Mouse (Mus musculus): ENCODE measurements at regions not wholly inside any gene's neighbourhood (a gene's known extent, or its start where the extent isn't known, plus 50 kb on each side); places are given as distances from the start of the nearest gene placed in this dataset.

DNA sequence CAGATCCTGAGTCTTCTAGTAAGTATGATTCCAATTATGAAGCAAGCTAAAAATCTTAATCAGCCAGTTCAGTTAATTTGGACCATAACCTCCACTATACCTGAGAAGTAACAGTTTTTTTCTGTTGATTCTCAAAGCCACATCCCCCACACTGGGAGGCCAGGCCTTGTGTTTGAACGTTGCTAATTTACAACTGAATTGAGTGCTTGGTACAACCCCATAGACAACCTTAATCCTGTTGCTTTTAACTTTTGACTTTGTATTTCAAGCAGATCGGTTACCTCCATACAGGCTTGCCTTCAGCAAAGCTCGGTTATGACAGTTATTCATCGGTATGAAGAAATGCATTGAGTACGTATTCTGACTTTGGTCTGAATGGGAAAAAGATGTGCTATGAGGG is 105.3 kb downstream of the B3gnt5 start:
- H3K9ac ChIP-seq (replicated peaks; ENCODE audit: low read depth, low read length): no peak overlapping the region
- no peak overlapping the region for H3K4me3 ChIP-seq (ENCODE audit: low read depth, low read length)
- DNase-seq (ENCODE audit: low spot score) (no peak), ATAC-seq (ENCODE audit: insufficient read depth, low read depth) (no peak)
- H3K4me2 ChIP-seq (ENCODE audit: low read depth, low read length): no peak overlapping the region
- no peaks in the 10 kb centered on the region for H3K4me1 ChIP-seq (ENCODE audit: control insufficient read depth, insufficient read depth)
- H3K36me3 ChIP-seq (replicated peaks; ENCODE audit: control insufficient read depth, insufficient read depth, low read length): no peaks in the 10 kb centered on the region
- H3K27ac ChIP-seq (ENCODE audit: low read depth): no peak overlapping the region
- H3K27me3 ChIP-seq (ENCODE audit: control insufficient read depth, insufficient read depth, low read length): no peaks in the 10 kb centered on the region
- H3K9me3 ChIP-seq (replicated peaks; ENCODE audit: control insufficient read depth, low read length): no peaks in the 10 kb centered on the region
- whole genome bisulfite sequencing: 81% methylated on average over 5 of the region's 5 CpGs
- TF ChIP-seq CTCF (IDR thresholded peaks at IDR 0.05; ENCODE audit: low read depth) (no peak), EP300 (IDR thresholded peaks at IDR 0.05; ENCODE audit: low read depth) (no peak)

GRCm38 (mm10) chr16:19865931-19866330 is 105.9 kb downstream of the B3gnt5 start:
- ATAC-seq (ENCODE audit: insufficient read depth, low read depth) (no peak), DNase-seq (ENCODE audit: low spot score) (no peak)
- no peak overlapping the region for H3K27ac ChIP-seq (ENCODE audit: low read depth)
- no peak overlapping the region for H3K9ac ChIP-seq (replicated peaks; ENCODE audit: low read depth, low read length)
- H3K4me1 ChIP-seq (ENCODE audit: control insufficient read depth, insufficient read depth): no peaks in the 10 kb centered on the region
- TF ChIP-seq CTCF (IDR thresholded peaks at IDR 0.05; ENCODE audit: low read depth) (no peak), EP300 (IDR thresholded peaks at IDR 0.05; ENCODE audit: low read depth) (no peak)
- H3K9me3 ChIP-seq (replicated peaks; ENCODE audit: control insufficient read depth, low read length): no peaks in the 10 kb centered on the region
- no peaks in the 10 kb centered on the region for H3K27me3 ChIP-seq (ENCODE audit: control insufficient read depth, insufficient read depth, low read length)
- no peak overlapping the region for H3K4me2 ChIP-seq (ENCODE audit: low read depth, low read length)
- no peak overlapping the region for H3K4me3 ChIP-seq (ENCODE audit: low read depth, low read length)
- H3K36me3 ChIP-seq (replicated peaks; ENCODE audit: control insufficient read depth, insufficient read depth, low read length): no peaks in the 10 kb centered on the region

- H3K27me3 ChIP-seq (ENCODE audit: control insufficient read depth, insufficient read depth, low read length): no peaks in the 10 kb centered on the region
- TF ChIP-seq CTCF (IDR thresholded peaks at IDR 0.05; ENCODE audit: low read depth) (no peak), EP300 (IDR thresholded peaks at IDR 0.05; ENCODE audit: low read depth) (no peak)
These were observed 109.4 kb downstream of the B3gnt5 start for GRCm38 (mm10) chr16:19869425-19869824.

DNA sequence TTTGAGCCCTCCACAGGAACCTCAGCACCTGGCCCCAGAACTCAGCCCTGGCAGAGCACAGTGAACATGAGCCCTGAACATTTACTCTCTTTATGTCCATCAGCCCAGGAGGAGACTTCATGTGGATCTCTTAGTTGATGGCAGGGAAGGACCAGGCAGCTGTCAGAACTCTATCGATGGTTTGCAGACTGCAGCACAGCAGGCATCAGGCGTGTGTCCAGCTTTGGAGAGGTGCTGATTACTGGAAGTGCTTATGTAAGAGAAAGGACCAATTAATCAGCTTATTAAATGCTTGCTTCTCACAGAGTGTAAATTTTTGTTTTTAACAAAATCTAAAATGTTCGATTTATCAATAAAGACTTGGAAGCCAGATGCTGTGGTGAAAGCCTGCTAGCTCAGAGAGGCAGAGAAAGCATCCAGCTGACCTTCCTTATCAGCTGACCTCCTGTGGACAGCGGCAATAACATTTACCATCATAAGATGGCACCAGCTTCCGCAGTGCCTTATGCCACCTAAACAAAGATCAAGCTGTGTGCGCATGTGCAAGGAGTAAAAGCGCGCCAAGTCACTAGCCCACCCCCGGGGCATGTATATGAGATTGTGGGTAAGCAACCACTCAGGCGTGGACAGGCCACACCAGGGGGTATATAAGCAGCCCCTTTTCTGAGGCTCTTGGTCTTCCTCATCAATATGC is 105.8 kb downstream of the Klhl6 start:
- DNase-seq (ENCODE audit: low spot score) (no peak), ATAC-seq (ENCODE audit: insufficient read depth, low read depth) (no peak)
- Histone ChIP-seq H3K27ac (ENCODE audit: low read depth) (no peak overlapping the region), H3K4me3 (ENCODE audit: low read depth, low read length) (no peak overlapping the region), H3K9ac (replicated peaks; ENCODE audit: low read depth, low read length) (no peak overlapping the region), H3K4me1 (ENCODE audit: control insufficient read depth, insufficient read depth) (peaks cover 6% of the 10 kb centered on the region; the same call in 1 of the 2 replicates), H3K9me3 (replicated peaks; ENCODE audit: control insufficient read depth, low read length) (no peaks in the 10 kb centered on the region), H3K36me3 (replicated peaks; ENCODE audit: control insufficient read depth, insufficient read depth, low read length) (no peaks in the 10 kb centered on the region), H3K4me2 (ENCODE audit: low read depth, low read length) (no peak overlapping the region), H3K27me3 (ENCODE audit: control insufficient read depth, insufficient read depth, low read length) (no peaks in the 10 kb centered on the region)
- WGBS: 30% methylated on average over 10 of the region's 10 CpGs
- TF ChIP-seq EP300 (IDR thresholded peaks at IDR 0.05; ENCODE audit: low read depth): no peak
- no peak for TF ChIP-seq CTCF (IDR thresholded peaks at IDR 0.05; ENCODE audit: low read depth)

More at GRCm38 (mm10) chr16:19869425-19869824, 109.4 kb downstream of the B3gnt5 start:
- Histone ChIP-seq H3K4me3 (ENCODE audit: low read depth, low read length) (no peak overlapping the region), H3K9me3 (replicated peaks; ENCODE audit: control insufficient read depth, low read length) (no peaks in the 10 kb centered on the region), H3K36me3 (replicated peaks; ENCODE audit: control insufficient read depth, insufficient read depth, low read length) (no peaks in the 10 kb centered on the region), H3K4me2 (ENCODE audit: low read depth, low read length) (no peak overlapping the region), H3K9ac (replicated peaks; ENCODE audit: low read depth, low read length) (no peak overlapping the region), H3K4me1 (ENCODE audit: control insufficient read depth, insufficient read depth) (no peaks in the 10 kb centered on the region), H3K27ac (ENCODE audit: low read depth) (no peak overlapping the region)
- DNase-seq (ENCODE audit: low spot score) (no peak), ATAC-seq (ENCODE audit: insufficient read depth, low read depth) (no peak)

GRCm38 (mm10) chr16:19882961-19883360 is 99.9 kb downstream of the Klhl6 start:
- H3K27me3 ChIP-seq (ENCODE audit: control insufficient read depth, insufficient read depth, low read length): no peaks in the 10 kb centered on the region
- H3K27ac ChIP-seq (ENCODE audit: low read depth): no peak overlapping the region; the same call in 1 of the 2 replicates
- no peaks in the 10 kb centered on the region for H3K4me1 ChIP-seq (ENCODE audit: control insufficient read depth, insufficient read depth)
- no peak for DNase-seq (ENCODE audit: low spot score)
- no peak overlapping the region; the same call in 1 of the 2 replicates for H3K4me3 ChIP-seq (ENCODE audit: low read depth, low read length)
- TF ChIP-seq CTCF (IDR thresholded peaks at IDR 0.05; ENCODE audit: low read depth) (no peak), EP300 (IDR thresholded peaks at IDR 0.05; ENCODE audit: low read depth) (no peak)
- no peak overlapping the region for H3K9ac ChIP-seq (replicated peaks; ENCODE audit: low read depth, low read length)
- no peaks in the 10 kb centered on the region for H3K36me3 ChIP-seq (replicated peaks; ENCODE audit: control insufficient read depth, insufficient read depth, low read length)
- no peaks in the 10 kb centered on the region for H3K9me3 ChIP-seq (replicated peaks; ENCODE audit: control insufficient read depth, low read length)
- 68% methylated on average over 3 of the region's 3 CpGs for whole genome bisulfite sequencing
- no peak overlapping the region; the same call in 1 of the 2 replicates for H3K4me2 ChIP-seq (ENCODE audit: low read depth, low read length)
- ATAC-seq (ENCODE audit: insufficient read depth, low read depth): no peak

All from heart, postnatal 0 days (tissue).